Mouse (Mus musculus) testis, adult 2 months (tissue): ENCODE data around the gene Sap30l.

Source experiments
- CTCF ChIP-seq: fragments of 200-500 bp; IDR thresholded peaks from 2 replicates; pipeline ENCODE4 v1.5.1; 2012; ENCODE audit warnings: low read depth, mild to moderate bottlenecking, inconsistent platforms, low read length, moderate library complexity; ENCODE audit not compliant: control insufficient read depth, insufficient read depth, insufficient replicate concordance
- POLR2A ChIP-seq: fragments of 200-500 bp; IDR thresholded peaks from 2 replicates; pipeline ENCODE4 v1.6.1; 2012; ENCODE audit warnings: low read depth, mild to moderate bottlenecking, inconsistent platforms, low read length, moderate library complexity; ENCODE audit not compliant: control insufficient read depth

GRCm38 (mm10) chr11:57809732-57810098 lies 8.3 kb downstream of the Sap30l start:
- no peak for TF ChIP-seq CTCF
- TF ChIP-seq POLR2A, result no peak
